Mouse (Mus musculus): ENCODE results near the gene Zfp810.

Zfp810 gene

GRCm38 (mm10) chr9:22259184-22260091 lies 48.0 kb downstream of the Zfp810 start, which contains the start of gene Zfp599:
Gene Zfp599 (minus strand): TSS chr9:22259895.
- DNase-seq, result peak; percentile 76

DNA sequence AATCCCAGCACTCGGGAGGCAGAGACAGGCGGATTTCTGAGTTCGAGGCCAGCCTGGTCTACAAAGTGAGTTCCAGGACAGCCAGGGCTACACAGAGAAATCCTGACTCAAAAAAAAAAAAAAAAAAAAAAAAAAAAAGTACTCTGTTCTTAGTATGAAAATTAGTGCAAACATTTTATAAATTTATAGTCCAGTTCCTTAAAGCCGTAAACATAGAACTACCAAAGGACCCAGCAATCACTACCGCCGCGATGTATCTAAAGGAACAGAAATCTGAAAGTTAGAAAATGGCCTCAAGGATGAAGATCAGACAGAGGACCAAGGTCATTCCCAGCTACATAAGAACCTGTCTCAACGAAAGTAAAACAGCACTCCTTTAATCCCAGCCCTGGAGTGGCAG lies 48.7 kb downstream of the Zfp810 start:
- DNase-seq, result no peak

DNA sequence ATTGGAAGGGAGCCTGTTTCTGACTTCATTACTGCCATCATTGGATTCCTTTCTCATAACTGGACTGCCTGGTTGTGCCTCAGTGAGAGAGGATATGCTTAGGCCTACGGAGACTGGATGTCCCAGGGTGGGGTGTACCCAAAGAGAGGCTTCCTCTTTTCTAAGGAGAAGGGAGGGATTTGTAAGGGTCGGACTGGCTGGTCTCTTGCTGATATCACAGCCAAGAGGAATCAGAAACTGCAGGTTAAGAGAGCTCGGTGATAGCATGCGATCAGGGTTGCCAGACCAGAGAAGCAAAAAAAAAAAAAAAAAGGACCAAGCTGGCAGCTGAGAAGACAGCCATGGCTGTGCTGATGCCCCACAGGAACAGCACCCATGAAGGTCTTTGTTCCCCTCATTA lies 50.9 kb downstream of the Zfp810 start:
- DNase-seq, result no peak

DNA sequence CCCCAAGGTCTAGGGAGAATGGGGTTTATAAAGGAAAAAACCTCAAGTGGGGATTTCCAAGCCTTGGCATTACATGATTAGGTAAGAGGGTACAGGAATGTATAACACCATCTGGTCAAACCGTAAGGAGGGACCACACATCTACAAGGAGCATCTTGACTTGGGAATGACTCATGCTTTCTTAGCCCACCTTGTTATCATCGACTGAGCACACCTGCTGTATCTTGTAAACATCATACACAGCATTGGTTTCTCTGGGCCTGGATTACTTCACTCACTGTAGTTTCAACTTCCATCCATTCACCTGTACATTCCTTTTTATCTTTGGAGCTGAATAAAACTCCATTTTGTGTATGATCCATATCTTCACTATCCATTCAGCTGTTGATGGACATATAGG lies 63.2 kb downstream of the Zfp810 start:
- no peak for DNase-seq

GRCm38 (mm10) chr9:22240001-22240400 lies 67.4 kb downstream of the Zfp810 start:
- DNase-seq, result no peak

GRCm38 (mm10) chr9:22230556-22230955 lies 76.9 kb downstream of the Zfp810 start:
- peak; percentile 21 for DNase-seq

DNA sequence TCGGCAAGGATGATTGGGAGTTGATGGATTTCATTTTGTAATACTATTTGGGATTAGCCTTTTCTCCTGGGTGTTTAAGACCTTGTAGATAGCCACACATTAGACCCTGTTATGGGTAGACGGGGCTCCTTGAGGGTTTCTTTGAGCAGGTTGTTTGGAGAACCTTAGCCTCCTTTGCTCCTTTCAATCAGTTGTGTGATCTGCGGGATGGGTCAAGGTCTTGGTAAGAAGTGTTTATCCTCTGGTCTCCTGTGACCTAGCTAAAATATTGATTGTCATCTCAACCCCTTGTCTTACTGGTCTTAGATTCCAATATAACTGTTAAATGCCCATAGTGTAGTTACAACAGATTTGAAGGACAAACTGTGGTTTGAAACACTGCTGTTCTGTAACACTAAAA lies 77.4 kb downstream of the Zfp810 start:
- no peak for DNase-seq

- DNase-seq, result no peak
These were observed 77.9 kb downstream of the Zfp810 start for GRCm38 (mm10) chr9:22229386-22230026.

DNA sequence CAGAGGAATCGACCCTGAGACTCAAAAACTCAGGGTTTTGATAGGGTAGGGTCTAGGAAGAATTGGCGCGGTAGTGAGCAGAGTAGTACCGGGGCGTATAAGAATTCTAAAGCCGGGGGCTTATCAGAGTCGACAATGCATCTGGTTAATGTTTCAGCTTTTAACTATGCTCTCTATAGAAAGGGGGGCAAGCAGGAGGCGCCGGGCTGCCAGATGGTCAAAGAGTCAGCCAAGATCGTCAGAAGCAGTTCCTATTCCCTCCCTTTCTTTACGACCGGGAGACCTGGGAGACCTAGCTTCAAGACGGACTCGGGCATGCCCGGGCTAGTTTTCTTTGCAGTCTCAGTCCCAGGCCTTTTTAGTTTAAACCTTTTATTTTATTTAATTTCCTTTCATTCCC lies 80.6 kb downstream of the Zfp810 start:
- DNase-seq, result no peak
